Mouse (Mus musculus) left cerebral cortex, adult 6 months (tissue): Measurements from ENCODE around the gene Cilp2. TPM values are rescaled to one million over a fixed set of nuclear protein-coding genes. Genes with fewer than 3 reads are reported as not detected.

Experiments
- long read RNA-seq, 2 experiments: library from polyadenylated mRNA; unstranded; transcript quantifications; one replicate each; pipeline ENCODE4 v2.0.0; 2019 to 2020
- polyA plus RNA-seq: library from polyadenylated mRNA; unstranded; fragments of <200 nt; fragmentation: Nextera tagmentation; gene quantifications from 2 replicates; pipeline ENCODE4 v1.2.3, GENCODE M21; 2021

The Cilp2 gene
- 0.44 and 0.61 TPM in 2 replicates for polyA plus RNA-seq
- long read RNA-seq, experiment 1, partial matches to known transcripts = 12 of 48 reads
- long read RNA-seq, experiment 1, other reads (novel, unspliced or antisense) = 36 of 48 reads
- long read RNA-seq, experiment 2, partial matches to known transcripts = 0 of 2 reads
- long read RNA-seq, experiment 2, other reads (novel, unspliced or antisense) = 2 of 2 reads

GRCm38 (mm10) chr8:69887289-69888243 lies at the start of gene Cilp2:
Cilp2 (minus strand) TSS chr8:69887687.

GRCm38 (mm10) chr8:69902163-69903062 lies 14.9 kb upstream of the Cilp2 start, which contains the start of the genes Tssk6, Ndufa13 and Yjefn3:
Tssk6 (plus strand) TSS chr8:69902184.
Ndufa13 (minus strand) TSS chr8:69902558.
Yjefn3 (minus strand) TSS chr8:69902712.

GRCm38 (mm10) chr8:69832298-69832853 lies 55.1 kb downstream of the Cilp2 start, which contains the start of gene Pbx4:
Pbx4 (plus strand) TSS chr8:69832491.

Other genes starting within 250 kb of the Cilp2 start
- gene Zfp964, start 233.2 kb downstream of the Cilp2 start, polyA plus RNA-seq = 1.1 and 1.6 TPM in 2 replicates
- 12.8 and 14.1 TPM in 2 replicates for gene Zfp869, start 177.0 kb downstream of the Cilp2 start, polyA plus RNA-seq
- 2.9 and 3.1 TPM in 2 replicates for gene Zfp963, start 137.7 kb downstream of the Cilp2 start, polyA plus RNA-seq
- gene Gm20422, start 112.8 kb downstream of the Cilp2 start, polyA plus RNA-seq = 0.94 TPM in 1 of 2 replicates, not detected in the other
- 10.8 and 15.4 TPM in 2 replicates for gene Atp13a1, start 96.5 kb downstream of the Cilp2 start, polyA plus RNA-seq
- 3.0 and 4.1 TPM in 2 replicates for gene Zfp866, start 96.5 kb downstream of the Cilp2 start, polyA plus RNA-seq
- 1.8 and 2.8 TPM in 2 replicates for gene Gmip, start 79.0 kb downstream of the Cilp2 start, polyA plus RNA-seq
- 0.05 and 0.11 TPM in 2 replicates for gene Lpar2, start 65.3 kb downstream of the Cilp2 start, polyA plus RNA-seq
- gene Pbx4, start 55.2 kb downstream of the Cilp2 start, polyA plus RNA-seq = 59.2 and 60.8 TPM in 2 replicates
- gene Tssk6, start 14.5 kb upstream of the Cilp2 start, polyA plus RNA-seq = 1.3 and 1.8 TPM in 2 replicates
- 625 and 699 TPM in 2 replicates for gene Ndufa13, start 14.9 kb upstream of the Cilp2 start, polyA plus RNA-seq
- gene Yjefn3, start 15.0 kb upstream of the Cilp2 start, polyA plus RNA-seq = 48.3 and 74.4 TPM in 2 replicates
- 6.8 and 8.7 TPM in 2 replicates for gene Gatad2a, start 108.7 kb upstream of the Cilp2 start, polyA plus RNA-seq
- 24.8 and 37.2 TPM in 2 replicates for gene Mau2, start 155.0 kb upstream of the Cilp2 start, polyA plus RNA-seq
- 27.5 and 30.4 TPM in 2 replicates for gene Sugp1, start 155.1 kb upstream of the Cilp2 start, polyA plus RNA-seq
- 0.18 TPM in 2 replicates for gene Tm6sf2, start 185.2 kb upstream of the Cilp2 start, polyA plus RNA-seq
- gene Hapln4, start 195.8 kb upstream of the Cilp2 start, polyA plus RNA-seq = 54.9 and 60.9 TPM in 2 replicates
- 109 and 132 TPM in 2 replicates for gene Ncan, start 233.2 kb upstream of the Cilp2 start, polyA plus RNA-seq
- gene Nr2c2ap, start 243.6 kb upstream of the Cilp2 start, polyA plus RNA-seq = 34.7 and 36.6 TPM in 2 replicates